Mouse (Mus musculus) B cell, adult 67 days (primary cell): ENCODE data around the gene Gm17509. TPM values are rescaled to one million over a fixed set of nuclear protein-coding genes. Genes with fewer than 3 reads are reported as not detected.

Experiments
- total RNA-seq, 2 experiments: library from RNA; stranded (reverse); gene quantifications; 4 replicates each; pipeline ENCODE4 v1.2.4; 2023

Gm17509 gene
- total RNA-seq: under 1 TPM in 1 of 2 experiments, not detected in 1; 0.23 TPM

GRCm38 (mm10) chr13:117220501-117221321 is at the start of gene Gm17509:
Gene Gm17509, minus strand, starts transcription at chr13:117221075.

GRCm38 (mm10) chr13:117208236-117208635 is 12.6 kb downstream of the Gm17509 start, which contains the start of gene Emb:
Gene Emb, plus strand, starts transcription at chr13:117208536.

Other genes with a start within 250 kb of the Gm17509 start
- gene Parp8, start 195.5 kb downstream of the Gm17509 start, total RNA-seq: 10 to 100 TPM; 43.0 to 45.8 TPM
- 1 to 10 TPM; 7.5 to 8.8 TPM for gene Emb, start 12.5 kb downstream of the Gm17509 start, total RNA-seq